Mouse (Mus musculus) MEL (cell line): Measurements from ENCODE around the gene Tmem106a. TPM values are rescaled to one million over a fixed set of nuclear protein-coding genes. Genes with fewer than 3 reads are reported as not detected.

Experiments
- DNase-seq: peaks from one replicate; pipeline ENCODE4 v3.0.0; 2011; ENCODE audit warnings: low read depth, low spot score
- H3K27ac ChIP-seq: 2 replicates; pipeline ENCODE4 v1.5.1; 2012; ENCODE audit warnings: low read depth, mild to moderate bottlenecking, control low read depth, low read length, moderate library complexity; ENCODE audit not compliant: control insufficient read depth
- H3K27me3 ChIP-seq, 2 experiments: fragments of 150-350 bp in 1 of 2; sonication (generic) in 1 of 2; 2 replicates each; pipeline ENCODE4 v1.6.1; 2012; ENCODE audit warnings: low read length in 2 of 2, mild to moderate bottlenecking in 2 of 2, improper control_type of control experiment in 1 of 2, moderate library complexity in 1 of 2; ENCODE audit not compliant: insufficient read depth in 2 of 2, control insufficient read depth in 1 of 2
- H3K36me3 ChIP-seq, 2 experiments: 2 replicates each; pipeline ENCODE4 v1.6.1; 2012 to 2014; ENCODE audit warnings: low read length in 2 of 2, improper control_type of control experiment in 1 of 2, inconsistent platforms in 1 of 2, mild to moderate bottlenecking in 1 of 2; ENCODE audit not compliant: insufficient read depth in 2 of 2, control insufficient read depth in 1 of 2
- H3K4me1 ChIP-seq, 2 experiments: fragments of 150-350 bp in 1 of 2; sonication (generic) in 1 of 2; 2 replicates each; pipeline ENCODE4 v1.6.1; 2012; ENCODE audit warnings: low read length in 2 of 2, improper control_type of control experiment in 1 of 2, mild to moderate bottlenecking in 1 of 2; ENCODE audit not compliant: insufficient read depth in 2 of 2, control insufficient read depth in 1 of 2
- H3K4me3 ChIP-seq, 2 experiments: fragments of 150-350 bp in 1 of 2; sonication (generic) in 1 of 2; 2 replicates each; pipeline ENCODE4 v1.5.1; 2012; ENCODE audit warnings: low read depth in 2 of 2, low read length in 2 of 2, mild to moderate bottlenecking in 2 of 2, moderate library complexity in 2 of 2, control low read depth in 1 of 2, improper control_type of control experiment in 1 of 2; ENCODE audit not compliant: control insufficient read depth in 1 of 2, insufficient read depth in 1 of 2
- H3K79me2 ChIP-seq: 2 replicates; pipeline ENCODE4 v1.6.1; 2012; ENCODE audit warnings: mild to moderate bottlenecking, low read length, moderate library complexity; ENCODE audit not compliant: control insufficient read depth, poor library complexity, insufficient read depth
- H3K9ac ChIP-seq: 2 replicates; pipeline ENCODE4 v1.6.1; 2012; ENCODE audit warnings: low read depth, mild to moderate bottlenecking, control low read depth, low read length, moderate library complexity; ENCODE audit not compliant: control insufficient read depth, poor library complexity, severe bottlenecking
- H3K9me3 ChIP-seq: fragments of 150-350 bp; sonication (generic); replicated peaks from 2 replicates; pipeline ENCODE4 v1.6.1; 2012; ENCODE audit warnings: mild to moderate bottlenecking, low read length, improper control_type of control experiment, moderate library complexity; ENCODE audit not compliant: insufficient read depth
- BHLHE40 ChIP-seq: IDR thresholded peaks from 2 replicates; pipeline ENCODE4 v1.6.1; 2012; ENCODE audit warnings: low read depth, mild to moderate bottlenecking, inconsistent platforms, low read length, improper control_type of control experiment, borderline replicate concordance
- CHD1 ChIP-seq: IDR thresholded peaks from 2 replicates; pipeline ENCODE4 v1.6.1; 2012; ENCODE audit warnings: low read depth, mild to moderate bottlenecking, inconsistent platforms, low read length, improper control_type of control experiment
- CHD2 ChIP-seq: IDR thresholded peaks from 2 replicates; pipeline ENCODE4 v1.6.1; 2011; ENCODE audit warnings: low read length, improper control_type of control experiment
- CTCF ChIP-seq, 3 experiments: IDR thresholded peaks in 2 of 3; conservative IDR thresholded peaks in 1 of 3; 2 replicates each; pipeline ENCODE4 v1.5.1; 2011 to 2012; ENCODE audit warnings: low read length in 3 of 3, low read depth in 2 of 3, mild to moderate bottlenecking in 2 of 3, improper control_type of control experiment in 1 of 3, inconsistent platforms in 1 of 3, mixed read lengths in 1 of 3, moderate library complexity in 1 of 3; ENCODE audit not compliant: control insufficient read depth in 1 of 3, insufficient read depth in 1 of 3, poor library complexity in 1 of 3, severe bottlenecking in 1 of 3
- E2F4 ChIP-seq: IDR thresholded peaks from 2 replicates; pipeline ENCODE4 v1.6.1; 2011; ENCODE audit warnings: low read depth, low read length, improper control_type of control experiment, borderline replicate concordance
- EP300 ChIP-seq, 2 experiments: IDR thresholded peaks; 2 replicates each; pipeline ENCODE4 v1.6.1; 2011; ENCODE audit warnings: improper control_type of control experiment in 2 of 2, low read length in 2 of 2, low read depth in 1 of 2, mild to moderate bottlenecking in 1 of 2
- ETS1 ChIP-seq: IDR thresholded peaks from 2 replicates; pipeline ENCODE4 v1.6.1; 2012; ENCODE audit warnings: low read depth, mild to moderate bottlenecking, inconsistent platforms, low read length, improper control_type of control experiment, moderate library complexity
- GATA1 ChIP-seq: IDR thresholded peaks from 2 replicates; pipeline ENCODE4 v1.6.1; 2011; ENCODE audit warnings: low read depth, low read length, improper control_type of control experiment
- HCFC1 ChIP-seq: IDR thresholded peaks from 2 replicates; pipeline ENCODE4 v1.6.1; 2012; ENCODE audit warnings: low read depth, mild to moderate bottlenecking, inconsistent platforms, low read length, improper control_type of control experiment, moderate library complexity
- JUND ChIP-seq: IDR thresholded peaks from 2 replicates; pipeline ENCODE4 v1.6.1; 2011; ENCODE audit warnings: low read depth, mild to moderate bottlenecking, improper control_type of control experiment, low read length
- KAT2A ChIP-seq: conservative IDR thresholded peaks from 2 replicates; pipeline ENCODE4 v1.6.1; 2012; ENCODE audit warnings: low read depth, low read length, improper control_type of control experiment, inconsistent platforms
- MAFK ChIP-seq: IDR thresholded peaks from 2 replicates; pipeline ENCODE4 v1.6.1; 2011; ENCODE audit warnings: low read depth, mild to moderate bottlenecking, low read length, improper control_type of control experiment, borderline replicate concordance
- MAX ChIP-seq: IDR thresholded peaks from 2 replicates; pipeline ENCODE4 v1.6.1; 2011; ENCODE audit warnings: low read length, improper control_type of control experiment
- MAZ ChIP-seq: IDR thresholded peaks from 2 replicates; pipeline ENCODE4 v1.6.1; 2012; ENCODE audit warnings: low read depth, mild to moderate bottlenecking, inconsistent platforms, low read length, improper control_type of control experiment
- MEF2A ChIP-seq: IDR thresholded peaks from 2 replicates; pipeline ENCODE4 v1.6.1; 2014; ENCODE audit warnings: low read depth, mild to moderate bottlenecking, inconsistent platforms, low read length, improper control_type of control experiment; ENCODE audit not compliant: poor library complexity, insufficient replicate concordance, severe bottlenecking; ENCODE audit errors: extremely low read depth
- MXI1 ChIP-seq: IDR thresholded peaks from 2 replicates; pipeline ENCODE4 v1.6.1; 2011; ENCODE audit warnings: mild to moderate bottlenecking, low read depth, low read length, improper control_type of control experiment
- MYB ChIP-seq: IDR thresholded peaks from 2 replicates; pipeline ENCODE4 v1.6.1; 2011; ENCODE audit warnings: mild to moderate bottlenecking, low read depth, low read length, improper control_type of control experiment
- MYC ChIP-seq: IDR thresholded peaks from 2 replicates; pipeline ENCODE4 v1.6.1; 2011; ENCODE audit warnings: low read depth, mild to moderate bottlenecking, low read length, improper control_type of control experiment, moderate library complexity
- NELFE ChIP-seq: IDR thresholded peaks from 2 replicates; pipeline ENCODE4 v1.6.1; 2011; ENCODE audit warnings: low read depth, low read length, improper control_type of control experiment
- NRF1 ChIP-seq: IDR thresholded peaks from 2 replicates; pipeline ENCODE4 v1.6.1; 2014; ENCODE audit warnings: low read depth, mild to moderate bottlenecking, inconsistent platforms, low read length, improper control_type of control experiment, moderate library complexity; ENCODE audit not compliant: poor library complexity, insufficient read depth, severe bottlenecking
- POLR2A ChIP-seq, 2 experiments: IDR thresholded peaks; 2 replicates each; pipeline ENCODE4 v1.6.1; 2011 to 2012; ENCODE audit warnings: low read length in 2 of 2, mild to moderate bottlenecking in 2 of 2, control low read depth in 1 of 2, improper control_type of control experiment in 1 of 2, low read depth in 1 of 2, moderate library complexity in 1 of 2; ENCODE audit not compliant: control insufficient read depth in 1 of 2, insufficient read depth in 1 of 2, poor library complexity in 1 of 2
- POLR2AphosphoS2 ChIP-seq: IDR thresholded peaks from 2 replicates; pipeline ENCODE4 v1.6.1; 2011; ENCODE audit warnings: low read length, improper control_type of control experiment
- POLR2AphosphoS5 ChIP-seq: IDR thresholded peaks from 2 replicates; pipeline ENCODE4 v1.6.1; 2012; ENCODE audit warnings: low read depth, borderline replicate concordance, mild to moderate bottlenecking, inconsistent platforms, low read length, moderate library complexity, mixed read lengths
- RAD21 ChIP-seq: IDR thresholded peaks from 2 replicates; pipeline ENCODE4 v1.6.1; 2011; ENCODE audit warnings: mild to moderate bottlenecking, low read depth, low read length, improper control_type of control experiment
- RCOR1 ChIP-seq: IDR thresholded peaks from 2 replicates; pipeline ENCODE4 v1.6.1; 2012; ENCODE audit warnings: low read depth, mild to moderate bottlenecking, inconsistent platforms, low read length, improper control_type of control experiment
- SMC3 ChIP-seq: IDR thresholded peaks from 2 replicates; pipeline ENCODE4 v1.6.1; 2011; ENCODE audit warnings: low read depth, low read length, improper control_type of control experiment
- TAL1 ChIP-seq: IDR thresholded peaks from 2 replicates; pipeline ENCODE4 v1.6.1; 2012; ENCODE audit warnings: mild to moderate bottlenecking, inconsistent platforms, low read length, moderate library complexity, mixed read lengths
- TBP ChIP-seq: IDR thresholded peaks from 2 replicates; pipeline ENCODE4 v1.8.0; 2011; ENCODE audit warnings: low read depth, low read length, improper control_type of control experiment
- TCF12 ChIP-seq: IDR thresholded peaks from 2 replicates; pipeline ENCODE4 v1.6.1; 2014; ENCODE audit warnings: low read depth, mild to moderate bottlenecking, inconsistent platforms, low read length, improper control_type of control experiment, moderate library complexity
- UBTF ChIP-seq: IDR thresholded peaks from 2 replicates; pipeline ENCODE4 v1.6.1; 2012; ENCODE audit warnings: low read depth, mild to moderate bottlenecking, inconsistent platforms, low read length, improper control_type of control experiment, moderate library complexity, borderline replicate concordance; ENCODE audit not compliant: insufficient read depth
- USF1 ChIP-seq: IDR thresholded peaks from 2 replicates; pipeline ENCODE4 v1.6.1; 2014; ENCODE audit warnings: low read depth, mild to moderate bottlenecking, inconsistent platforms, low read length, improper control_type of control experiment, moderate library complexity
- USF2 ChIP-seq, 2 experiments: IDR thresholded peaks; 2 replicates each; pipeline ENCODE4 v1.6.1; 2011 to 2012; ENCODE audit warnings: improper control_type of control experiment in 2 of 2, low read length in 2 of 2, borderline replicate concordance in 1 of 2, inconsistent platforms in 1 of 2, low read depth in 1 of 2, mild to moderate bottlenecking in 1 of 2; ENCODE audit not compliant: insufficient read depth in 1 of 2
- ZC3H11A ChIP-seq: IDR thresholded peaks from 2 replicates; pipeline ENCODE4 v1.6.1; 2012; ENCODE audit warnings: low read depth, mild to moderate bottlenecking, inconsistent platforms, low read length, improper control_type of control experiment
- ZKSCAN1 ChIP-seq: IDR thresholded peaks from 2 replicates; pipeline ENCODE4 v1.6.1; 2012; ENCODE audit warnings: low read depth, mild to moderate bottlenecking, inconsistent platforms, low read length, improper control_type of control experiment, moderate library complexity
- ZNF384 ChIP-seq: IDR thresholded peaks from 2 replicates; pipeline ENCODE4 v1.6.1; 2012; ENCODE audit warnings: low read depth, mild to moderate bottlenecking, inconsistent platforms, low read length, improper control_type of control experiment
- polyA plus RNA-seq, 2 experiments: library from polyadenylated mRNA; stranded (reverse) in 1 of 2; unstranded in 1 of 2; fragments of >175 nt in 1 of 2; fragments of >200 nt in 1 of 2; gene quantifications; 2 replicates each; pipeline versions ENCODE4 v1.2.1 to v1.2.4; 2012; ENCODE audit warnings: low replicate concordance in 2 of 2, low read depth in 1 of 2; ENCODE audit not compliant: insufficient read length in 2 of 2, insufficient read depth in 1 of 2, missing spikeins in 1 of 2
- total RNA-seq: library from RNA; depleted of rRNA; stranded (reverse); fragments of 300-350 nt; gene quantifications from 2 replicates; pipeline ENCODE4 v1.2.3, GENCODE M21; 2012

Tmem106a gene
- total and polyA plus RNA-seq, 3 experiments: 0.23 to 0.81 TPM; not detected in 1

DNA sequence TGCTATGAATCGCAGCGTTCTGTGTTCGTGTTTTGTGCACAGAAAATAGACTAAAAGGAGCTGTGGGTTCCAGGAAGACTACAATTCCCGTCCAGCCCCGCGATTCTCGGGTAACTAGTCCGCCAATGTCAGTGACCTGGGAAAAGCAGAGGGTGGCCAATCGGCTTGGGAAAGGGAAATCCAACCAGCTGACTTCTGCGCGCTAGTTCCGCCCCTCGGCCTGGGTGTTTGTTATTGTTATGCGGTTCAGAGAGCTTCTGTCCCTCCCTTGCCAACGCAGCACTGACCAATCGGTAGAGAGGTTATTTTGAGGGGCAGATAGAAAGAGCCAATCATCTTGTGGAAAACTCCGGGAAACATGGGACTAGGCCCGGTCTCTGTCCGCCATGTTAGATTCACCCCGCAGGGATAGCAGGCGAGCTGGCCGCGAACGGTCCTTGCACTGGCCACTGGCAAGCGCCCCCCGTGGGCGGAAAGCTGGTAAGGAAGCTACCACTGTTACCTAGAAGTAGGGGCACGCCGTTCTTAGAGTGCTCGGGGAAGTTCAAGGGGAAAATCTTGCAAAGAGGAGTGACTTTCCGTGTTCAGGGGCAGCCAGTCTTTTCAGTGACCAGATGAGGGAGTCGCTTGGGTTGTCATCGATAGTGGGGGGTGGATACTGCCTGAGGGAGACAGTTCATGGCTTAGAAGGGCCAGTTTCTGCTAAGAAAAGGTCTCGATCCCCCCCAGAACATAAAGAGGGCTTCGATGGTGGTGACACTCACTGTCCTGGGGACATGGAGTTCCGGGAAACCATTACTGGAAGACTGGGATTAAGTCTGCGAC is 29.4 kb upstream of the Tmem106a start:
- H3K79me2 ChIP-seq: peaks cover 39% of the 10 kb centered on the region
- DNase-seq: peak; percentile 100
- H3K4me3 ChIP-seq: peak overlapping the region; percentile 93
- H3K27me3 ChIP-seq: no peaks in the 10 kb centered on the region
- peaks cover 2 to 11% of the 10 kb centered on the region in 2 experiments; a peak in 3 of 4 replicates for H3K4me1 ChIP-seq
- H3K36me3 ChIP-seq: peaks cover 4 to 23% of the 10 kb centered on the region in 2 experiments
- H3K27ac ChIP-seq: peak overlapping the region; percentile 92
- H3K9ac ChIP-seq: peak overlapping the region; percentile 88
- H3K9me3 ChIP-seq: no peaks in the 10 kb centered on the region
- TF ChIP-seq MEF2A: no peak; the same call in 1 of the 2 replicates
- peak; percentile 26; the same call in 1 of the 2 replicates for TF ChIP-seq TBP
- no peak for TF ChIP-seq TAL1
- no peak for TF ChIP-seq JUND
- TF ChIP-seq MAZ: peak; percentile 48; the same call in 1 of the 2 replicates
- peak; percentile 82 for TF ChIP-seq CHD2
- TF ChIP-seq MYB: no peak
- no peak for TF ChIP-seq CHD1
- peak; percentile 83 for TF ChIP-seq NELFE
- TF ChIP-seq SMC3: no peak
- no peak for TF ChIP-seq UBTF
- peak; percentile 73 for TF ChIP-seq ETS1
- TF ChIP-seq USF2 (IDR thresholded peaks at IDR 0.05; ENCODE audit: borderline replicate concordance in 1 of 2, insufficient read depth in 1 of 2, low read depth in 1 of 2, low read length in 2 of 2): no peak
- peak; percentile 43; the same call in 1 of the 2 replicates for TF ChIP-seq TCF12
- TF ChIP-seq CTCF (IDR thresholded peaks at IDR 0.05 in 2 of 3, conservative IDR thresholded peaks at IDR 0.05 in 1 of 3; ENCODE audit: control insufficient read depth in 1 of 3, insufficient read depth in 1 of 3, low read depth in 2 of 3, low read length in 3 of 3, poor library complexity in 1 of 3, severe bottlenecking in 1 of 3): no peak
- peak; percentile 72 to 75 for TF ChIP-seq POLR2A (IDR thresholded peaks at IDR 0.05; ENCODE audit: control insufficient read depth in 1 of 2, insufficient read depth in 1 of 2, low read depth in 1 of 2, low read length in 2 of 2, poor library complexity in 1 of 2)
- no peak for TF ChIP-seq RAD21
- no peak for TF ChIP-seq ZC3H11A
- no peak; the same call in 1 of the 2 replicates for TF ChIP-seq MAFK
- peak; percentile 91 for TF ChIP-seq MAX
- TF ChIP-seq MYC: 0 out of 2 replicates have a peak, but pooled peaks have one; percentile 21
- no peak for TF ChIP-seq EP300 (IDR thresholded peaks at IDR 0.05; ENCODE audit: low read depth in 1 of 2, low read length in 2 of 2)
- TF ChIP-seq KAT2A: peak; percentile 82
- peak; percentile 82 for TF ChIP-seq USF1
- no peak for TF ChIP-seq GATA1
- 0 out of 2 replicates have a peak, but pooled peaks have one; percentile 7 for TF ChIP-seq ZKSCAN1
- no peak for TF ChIP-seq RCOR1
- peak; percentile 55 for TF ChIP-seq NRF1
- TF ChIP-seq POLR2AphosphoS2: peak; percentile 86
- peak; percentile 89 for TF ChIP-seq MXI1
- TF ChIP-seq POLR2AphosphoS5: no peak
- peak; percentile 50; the same call in 1 of the 2 replicates for TF ChIP-seq ZNF384
- peak; percentile 86 for TF ChIP-seq HCFC1
- no peak for TF ChIP-seq E2F4
- TF ChIP-seq BHLHE40: no peak
